Mouse (Mus musculus) liver, embryonic 13.5 days (tissue): ENCODE measurements around the gene Ccdc9b. TPM values are rescaled to one million over a fixed set of nuclear protein-coding genes. Genes with fewer than 3 reads are reported as not detected.

Experiments
- ATAC-seq: fragments of 200-750 bp; cut with Nextera tagmentation; 2 replicates; pipeline ENCODE4 v1.8.0; 2017; ENCODE audit warnings: low read depth, mild to moderate bottlenecking, moderate number of reproducible peaks, moderate library complexity
- DNase-seq: peaks from one replicate; pipeline ENCODE4 v3.0.0; 2022
- H3K27ac ChIP-seq: fragments of 300-500 bp; sonication (generic); 2 replicates; pipeline ENCODE4 v1.5.1; 2015; ENCODE audit warnings: moderate library complexity, mild to moderate bottlenecking, inconsistent platforms
- H3K27me3 ChIP-seq: fragments of 300-500 bp; sonication (generic); 2 replicates; pipeline ENCODE4 v1.6.1; 2015; ENCODE audit warnings: mild to moderate bottlenecking, inconsistent platforms
- H3K36me3 ChIP-seq: fragments of 300-500 bp; sonication (generic); 2 replicates; pipeline ENCODE4 v1.6.1; 2015; ENCODE audit warnings: mild to moderate bottlenecking, inconsistent platforms
- H3K4me1 ChIP-seq: fragments of 300-500 bp; sonication (generic); replicated peaks from 2 replicates; pipeline ENCODE4 v1.6.1; 2015; ENCODE audit warnings: inconsistent platforms
- H3K4me2 ChIP-seq: fragments of 300-500 bp; sonication (generic); 2 replicates; pipeline ENCODE4 v1.6.1; 2015; ENCODE audit warnings: inconsistent platforms, mild to moderate bottlenecking, moderate library complexity
- H3K4me3 ChIP-seq: fragments of 300-500 bp; sonication (generic); replicated peaks from 2 replicates; pipeline ENCODE4 v1.5.1; 2015; ENCODE audit warnings: mild to moderate bottlenecking, inconsistent platforms
- H3K9ac ChIP-seq: fragments of 300-500 bp; sonication (generic); 2 replicates; pipeline ENCODE4 v1.6.1; 2015; ENCODE audit warnings: mild to moderate bottlenecking, inconsistent platforms
- H3K9me3 ChIP-seq: fragments of 300-500 bp; sonication (generic); replicated peaks from 2 replicates; pipeline ENCODE4 v1.6.1; 2016; ENCODE audit warnings: inconsistent platforms
- WGBS: fragments of 180-500 bp; shearing (Covaris S2); methylation state at CpG from one replicate; pipeline ENCODE4 v1.1.7; 2015; ENCODE audit not compliant: insufficient replicate concordance; 5-methylcytosine and 5-hydroxymethylcytosine counted together
- polyA plus RNA-seq: library from polyadenylated mRNA; unstranded; fragments of >200 nt; fragmentation: Nextera tagmentation; extraction: Ambion mirVana; gene quantifications from 2 replicates; pipeline ENCODE4 v1.2.1, GENCODE M21; 2015

The Ccdc9b gene
- polyA plus RNA-seq, 1 experiment from 2014 or later, result 0.20 TPM

DNA sequence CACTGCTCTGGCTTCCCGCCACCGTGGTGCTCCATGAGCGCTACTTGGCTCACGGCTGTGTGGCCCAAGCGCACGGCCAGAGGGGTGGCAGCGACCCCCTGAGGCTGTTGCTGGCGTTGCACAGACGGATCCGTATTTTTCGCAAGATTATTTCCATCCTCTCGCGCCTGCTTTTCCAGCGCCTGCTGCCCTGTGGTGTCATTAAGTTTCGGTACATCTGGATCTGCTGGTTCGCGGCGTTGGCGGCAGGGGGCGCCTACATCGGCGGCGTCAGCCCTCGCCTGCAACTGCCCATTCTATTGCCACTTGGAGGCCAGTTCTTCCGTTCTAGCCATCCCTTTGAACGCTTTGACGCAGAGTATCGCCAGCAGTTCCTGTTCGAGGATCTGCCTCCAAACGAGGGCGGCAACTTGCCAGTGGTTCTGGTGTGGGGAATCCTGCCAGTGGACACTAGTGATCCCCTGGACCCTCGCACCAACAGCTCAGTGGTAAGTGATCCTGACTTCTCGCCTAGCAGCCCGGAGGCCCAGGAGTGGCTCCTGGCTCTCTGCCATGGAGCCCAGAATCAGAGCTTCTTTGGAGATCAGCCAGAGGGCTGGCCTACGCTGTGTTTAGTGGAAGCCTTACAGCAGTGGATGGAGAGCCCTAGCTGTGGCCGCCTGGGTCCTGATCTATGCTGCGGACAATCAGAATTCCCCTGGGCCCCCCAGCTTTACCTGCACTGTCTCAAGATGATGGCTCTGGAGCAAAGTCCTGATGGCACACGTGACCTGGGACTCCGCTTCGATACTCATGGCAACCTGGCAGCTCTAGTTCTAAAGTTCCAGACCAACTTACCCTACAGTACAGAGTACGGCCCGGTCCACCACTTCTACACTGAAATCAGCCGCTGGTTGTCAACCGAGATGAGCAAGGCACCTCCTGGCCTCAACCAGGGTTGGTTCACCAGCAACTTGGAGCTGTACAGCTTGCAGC, 28.4 kb upstream of the Ccdc9b start:
- WGBS, result 31% methylated on average over 44 of the region's 44 CpGs
- peaks cover 59% of the 10 kb centered on the region for H3K4me1 ChIP-seq

DNA sequence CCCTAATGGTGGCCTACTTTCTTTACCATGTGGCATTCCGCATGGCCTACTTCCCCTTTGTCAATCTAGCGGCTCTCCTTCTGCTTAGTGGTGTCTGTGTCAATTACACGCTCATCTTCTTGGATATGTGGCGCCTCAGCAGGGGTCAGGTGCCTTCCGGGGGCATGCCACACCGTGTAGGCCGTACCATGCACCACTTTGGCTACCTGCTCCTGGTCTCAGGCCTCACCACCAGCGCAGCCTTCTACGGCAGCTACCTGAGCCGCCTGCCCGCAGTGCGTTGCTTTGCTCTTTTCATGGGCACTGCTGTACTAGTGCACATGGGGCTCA, 27.7 kb upstream of the Ccdc9b start:
- no peak overlapping the region for H3K27ac ChIP-seq
- H3K9ac ChIP-seq, result peak overlapping the region; percentile 56
- H3K4me3 ChIP-seq, result peak overlapping the region; percentile 31
- peaks cover 21% of the 10 kb centered on the region for H3K27me3 ChIP-seq
- 54% methylated on average over 12 of the region's 12 CpGs for WGBS
- DNase-seq (no peak), ATAC-seq (no peak; the same call in 1 of the 2 replicates)
- H3K4me2 ChIP-seq, result peak overlapping the region; percentile 54
- H3K9me3 ChIP-seq, result no peaks in the 10 kb centered on the region
- H3K36me3 ChIP-seq, result no peaks in the 10 kb centered on the region
- H3K4me1 ChIP-seq, result peaks cover 62% of the 10 kb centered on the region

More for the DNA sequence above, 28.4 kb upstream of the Ccdc9b start:
- Histone ChIP-seq H3K27me3 (peaks cover 15% of the 10 kb centered on the region), H3K9me3 (no peaks in the 10 kb centered on the region), H3K4me2 (peak overlapping the region; percentile 54), H3K9ac (peak overlapping the region; percentile 56), H3K4me3 (peak overlapping the region; percentile 31), H3K27ac (peak overlapping the region; percentile 73), H3K36me3 (no peaks in the 10 kb centered on the region)
- peak; percentile 27; the same call in 1 of the 2 replicates for ATAC-seq
- peak; percentile 65 for DNase-seq

DNA sequence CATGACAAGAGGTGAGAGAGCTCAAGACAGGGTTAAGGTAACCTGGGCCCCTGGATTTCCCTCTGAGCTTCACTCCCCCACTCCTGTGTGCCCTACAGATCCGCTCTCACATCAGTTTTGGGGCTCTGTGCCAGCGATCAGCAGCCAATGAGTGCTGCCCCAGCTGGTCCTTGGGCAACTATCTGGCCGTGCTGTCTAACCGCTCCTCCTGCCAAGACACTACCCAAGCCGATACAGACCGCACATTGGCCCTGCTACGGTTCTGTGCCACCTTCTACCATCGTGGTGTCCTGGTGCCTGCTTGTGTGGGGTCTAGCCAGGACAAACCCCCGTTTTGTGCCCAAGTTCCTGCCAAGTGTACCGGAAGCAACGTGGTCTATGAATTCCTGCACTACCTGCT, 27.0 kb upstream of the Ccdc9b start:
- Histone ChIP-seq H3K27me3 (peaks cover 28% of the 10 kb centered on the region), H3K27ac (no peak overlapping the region), H3K4me2 (no peak overlapping the region), H3K9me3 (no peaks in the 10 kb centered on the region), H3K9ac (no peak overlapping the region), H3K4me1 (peaks cover 62% of the 10 kb centered on the region), H3K36me3 (no peaks in the 10 kb centered on the region), H3K4me3 (no peak overlapping the region)
- no peak for ATAC-seq
- 81% methylated on average over 11 of the region's 11 CpGs for WGBS
- DNase-seq, result no peak

DNA sequence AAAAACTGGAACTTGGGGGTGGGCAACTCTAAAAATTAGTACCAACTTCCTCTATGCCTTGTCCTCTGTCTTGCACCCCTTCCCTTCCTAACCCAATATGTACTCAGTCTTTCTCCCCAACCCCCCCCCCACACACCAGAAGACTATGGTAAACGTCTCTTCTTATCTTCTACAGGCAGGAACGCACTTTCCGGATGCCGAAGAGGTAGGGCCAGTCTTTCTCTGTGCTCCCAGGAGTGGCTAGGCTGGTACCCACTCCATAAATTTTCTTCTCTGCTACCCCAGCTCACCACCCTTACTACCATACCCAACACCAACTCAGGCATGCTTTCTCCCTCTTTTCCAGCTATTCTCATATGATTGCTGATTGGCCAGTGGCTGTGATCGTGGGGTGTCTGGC, 24.1 kb upstream of the Ccdc9b start:
- Histone ChIP-seq H3K4me1 (peaks cover 41% of the 10 kb centered on the region), H3K4me2 (0 out of 2 replicates have a peak overlapping the region, but pooled peaks have one; percentile 1), H3K9ac (no peak overlapping the region), H3K27ac (no peak overlapping the region), H3K36me3 (no peaks in the 10 kb centered on the region), H3K27me3 (peaks cover 29% of the 10 kb centered on the region), H3K9me3 (no peaks in the 10 kb centered on the region), H3K4me3 (no peak overlapping the region)
- peak; percentile 57 for ATAC-seq
- 30% methylated on average over 5 of the region's 5 CpGs for WGBS
- no peak for DNase-seq

DNA sequence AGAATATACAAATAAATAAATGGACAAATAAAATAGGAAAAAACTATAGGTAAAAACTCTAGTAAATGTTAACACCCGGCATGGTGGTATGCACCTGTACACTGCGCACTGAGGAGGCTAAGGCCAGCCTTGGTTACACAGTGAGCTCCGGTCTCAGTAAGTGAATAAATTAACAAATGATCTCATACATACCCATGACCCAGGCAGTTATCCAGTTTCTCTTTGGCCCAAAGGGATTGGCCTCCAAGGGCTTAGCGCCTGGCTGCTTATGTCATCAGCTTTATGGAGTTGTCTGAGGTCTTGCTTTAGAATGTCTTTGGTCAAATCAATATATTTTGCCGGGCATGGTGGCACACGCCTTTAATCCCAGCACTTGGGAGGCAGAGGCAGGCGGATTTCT, 21.2 kb upstream of the Ccdc9b start:
- peaks cover 40% of the 10 kb centered on the region for H3K4me1 ChIP-seq
- DNase-seq (no peak), ATAC-seq (no peak)
- H3K36me3 ChIP-seq, result no peaks in the 10 kb centered on the region
- no peak overlapping the region for H3K27ac ChIP-seq
- H3K9ac ChIP-seq, result no peak overlapping the region
- H3K4me3 ChIP-seq, result no peak overlapping the region
- WGBS, result 81% methylated on average over 7 of the region's 7 CpGs
- no peaks in the 10 kb centered on the region for H3K9me3 ChIP-seq
- peaks cover 40% of the 10 kb centered on the region for H3K27me3 ChIP-seq
- H3K4me2 ChIP-seq, result no peak overlapping the region

DNA sequence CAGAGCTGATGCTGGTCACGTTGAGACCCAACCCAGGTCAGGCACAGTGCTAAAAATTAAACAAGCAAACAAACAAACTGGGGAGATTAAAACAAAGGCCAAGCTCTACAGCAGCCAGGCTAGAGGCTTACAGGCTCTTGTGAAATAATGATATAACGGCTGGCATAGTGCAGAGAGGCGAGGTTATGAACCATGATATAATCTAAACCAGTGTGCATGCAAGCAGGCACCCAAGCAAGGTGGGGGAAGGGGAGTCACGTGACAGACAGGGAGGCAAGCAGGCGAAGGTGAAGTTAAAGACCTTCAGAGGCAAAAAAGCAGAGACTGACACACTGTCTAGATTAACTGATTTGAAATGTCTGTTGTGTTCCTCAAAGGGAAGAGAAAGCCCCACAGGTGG, 20.6 kb upstream of the Ccdc9b start:
- H3K4me2 ChIP-seq, result no peak overlapping the region
- no peaks in the 10 kb centered on the region for H3K9me3 ChIP-seq
- H3K27me3 ChIP-seq, result peaks cover 41% of the 10 kb centered on the region
- 28% methylated on average over 5 of the region's 5 CpGs for WGBS
- H3K36me3 ChIP-seq, result no peaks in the 10 kb centered on the region
- no peak for ATAC-seq
- H3K4me3 ChIP-seq, result no peak overlapping the region
- H3K4me1 ChIP-seq, result peaks cover 40% of the 10 kb centered on the region
- no peak overlapping the region for H3K27ac ChIP-seq
- H3K9ac ChIP-seq, result no peak overlapping the region
- no peak for DNase-seq

DNA sequence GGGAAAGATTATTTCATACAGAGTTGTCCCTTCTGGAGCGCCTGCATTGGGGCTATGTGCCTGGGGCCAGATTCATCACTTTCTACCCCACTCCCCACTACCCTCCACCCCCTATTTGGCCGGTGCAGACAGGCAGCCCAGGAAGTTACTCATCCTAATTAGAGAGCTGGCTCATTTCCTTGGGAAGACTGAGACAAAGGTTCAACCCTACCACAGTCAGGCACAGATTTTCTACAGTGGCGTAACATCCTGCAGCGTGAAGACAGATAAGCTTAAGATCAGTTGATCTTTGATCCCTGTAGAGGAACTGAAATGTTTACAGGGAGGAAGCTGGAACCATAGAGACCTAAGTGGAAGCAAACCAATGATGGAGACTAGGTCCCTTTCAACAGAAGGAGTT, 19.8 kb upstream of the Ccdc9b start:
- Histone ChIP-seq H3K9me3 (no peaks in the 10 kb centered on the region), H3K4me2 (no peak overlapping the region), H3K4me1 (peaks cover 39% of the 10 kb centered on the region), H3K4me3 (no peak overlapping the region), H3K27ac (no peak overlapping the region), H3K9ac (no peak overlapping the region), H3K27me3 (peaks cover 49% of the 10 kb centered on the region), H3K36me3 (no peaks in the 10 kb centered on the region)
- 20% methylated on average over 4 of the region's 4 CpGs for WGBS
- ATAC-seq (no peak), DNase-seq (no peak)

DNA sequence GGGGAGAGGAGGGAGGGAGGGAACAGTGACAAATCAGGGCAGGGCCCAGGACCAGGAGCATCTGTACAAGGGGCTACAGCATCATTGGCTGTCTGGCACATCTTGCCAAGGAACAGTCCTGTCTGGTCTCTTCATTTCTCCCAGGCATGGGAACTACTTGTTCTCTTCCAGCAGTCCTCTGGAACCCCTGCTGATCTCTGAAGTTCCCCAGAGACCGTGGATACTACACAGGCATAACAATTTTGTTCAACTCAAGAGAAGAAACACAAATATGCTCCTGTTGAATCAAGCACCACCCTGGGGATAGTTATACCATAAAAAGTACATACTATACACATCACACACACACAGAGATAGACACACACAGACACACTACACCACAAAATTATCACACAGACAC, 18.7 kb upstream of the Ccdc9b start:
- ATAC-seq (no peak), DNase-seq (no peak)
- Histone ChIP-seq H3K4me3 (no peak overlapping the region), H3K27ac (no peak overlapping the region), H3K27me3 (peaks cover 49% of the 10 kb centered on the region), H3K9me3 (no peaks in the 10 kb centered on the region), H3K36me3 (no peaks in the 10 kb centered on the region), H3K9ac (no peak overlapping the region), H3K4me2 (no peak overlapping the region), H3K4me1 (peaks cover 27% of the 10 kb centered on the region)
- 50% methylated on average over 1 of the region's 1 CpGs for WGBS

DNA sequence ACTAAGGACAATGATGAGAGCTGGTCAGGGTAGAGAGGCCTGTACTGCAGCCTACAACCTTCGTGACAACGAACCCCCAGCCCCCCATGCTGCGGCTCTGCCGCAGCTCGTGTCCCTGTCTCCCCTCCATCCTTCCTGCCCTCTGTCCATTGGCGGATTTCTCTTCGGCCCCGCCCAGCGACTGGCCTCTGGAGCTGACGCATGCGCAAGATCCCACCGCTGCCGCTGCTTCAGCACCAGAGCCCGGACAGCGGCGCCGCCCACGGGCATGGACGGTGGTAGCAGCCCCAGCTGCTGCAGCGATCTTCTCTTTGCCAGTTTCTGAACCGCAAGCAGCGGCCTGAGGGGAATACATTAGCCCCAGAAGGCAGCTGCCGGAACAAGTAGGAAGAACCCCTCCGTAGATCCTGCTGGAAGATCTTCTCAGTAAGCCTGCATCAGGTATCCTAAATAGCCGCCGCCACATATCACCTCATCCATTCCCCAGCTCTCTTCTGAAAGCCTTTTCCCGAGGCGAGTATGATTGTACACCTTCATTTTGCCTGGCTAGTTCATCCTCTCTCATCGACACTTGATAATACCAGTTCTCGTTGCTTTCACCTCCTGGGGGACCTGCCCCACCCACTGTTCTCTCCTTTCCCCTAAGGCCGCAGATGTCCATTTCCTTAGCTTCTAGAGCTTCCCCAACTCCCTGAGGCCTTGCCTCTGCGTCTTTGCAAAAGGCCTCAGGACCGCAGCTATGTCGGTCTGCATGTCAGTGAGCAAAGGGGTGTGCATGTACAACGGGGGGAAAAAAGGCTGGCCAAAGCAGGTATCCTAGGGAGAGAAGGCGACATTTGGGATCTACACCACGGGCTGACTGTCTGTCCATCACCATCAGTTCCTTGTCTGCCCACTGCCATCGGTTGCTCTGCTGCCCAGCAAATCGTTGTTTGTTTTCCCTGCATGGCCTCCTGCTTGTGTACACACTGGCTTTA, 17.3 kb upstream of the Ccdc9b start, which contains the start of gene Disp2:
Gene Disp2 (plus strand): TSS at position 216 of the 977 bp plus-strand sequence.
- ATAC-seq, result peak; percentile 80
- Histone ChIP-seq H3K27me3 (peaks cover 39% of the 10 kb centered on the region), H3K4me2 (peak within 1 kb of the TSS; percentile 60), H3K27ac (no peak within 1 kb of the TSS), H3K4me1 (peaks cover 22% of the 10 kb centered on the region), H3K4me3 (peak within 1 kb of the TSS; percentile 38), H3K9me3 (no peaks in the 10 kb centered on the region), H3K9ac (no peak within 1 kb of the TSS), H3K36me3 (no peaks in the 10 kb centered on the region)
- WGBS, result 12% methylated on average over 39 of the region's 39 CpGs
- peak; percentile 75 for DNase-seq

DNA sequence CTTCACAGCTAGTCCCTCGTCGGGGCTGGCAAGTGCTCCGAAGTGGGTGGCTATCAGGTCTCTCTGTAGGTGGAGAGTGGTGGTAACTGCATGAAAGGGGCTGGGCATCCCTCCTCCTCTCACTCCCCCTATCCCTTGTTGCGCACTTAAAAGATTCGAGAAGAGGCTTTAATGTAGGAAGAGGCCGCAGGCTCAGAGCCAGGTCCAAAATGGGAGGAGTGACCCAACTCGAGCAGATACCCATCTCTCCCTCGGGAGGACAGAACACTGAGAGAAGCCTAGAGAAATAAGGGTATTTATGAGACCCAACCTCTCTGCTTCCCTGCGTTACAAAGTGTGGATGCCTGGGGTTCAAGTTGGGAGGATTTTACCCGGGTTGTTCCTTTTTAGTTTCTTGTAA, 16.6 kb upstream of the Ccdc9b start:
- H3K9ac ChIP-seq, result no peak overlapping the region
- H3K27me3 ChIP-seq, result peaks cover 33% of the 10 kb centered on the region
- H3K36me3 ChIP-seq, result no peaks in the 10 kb centered on the region
- 28% methylated on average over 10 of the region's 10 CpGs for WGBS
- peak overlapping the region; percentile 38 for H3K4me3 ChIP-seq
- no peaks in the 10 kb centered on the region for H3K9me3 ChIP-seq
- no peak overlapping the region for H3K27ac ChIP-seq
- ATAC-seq, result no peak
- peak overlapping the region; percentile 60 for H3K4me2 ChIP-seq
- H3K4me1 ChIP-seq, result peaks cover 22% of the 10 kb centered on the region
- DNase-seq, result no peak

DNA sequence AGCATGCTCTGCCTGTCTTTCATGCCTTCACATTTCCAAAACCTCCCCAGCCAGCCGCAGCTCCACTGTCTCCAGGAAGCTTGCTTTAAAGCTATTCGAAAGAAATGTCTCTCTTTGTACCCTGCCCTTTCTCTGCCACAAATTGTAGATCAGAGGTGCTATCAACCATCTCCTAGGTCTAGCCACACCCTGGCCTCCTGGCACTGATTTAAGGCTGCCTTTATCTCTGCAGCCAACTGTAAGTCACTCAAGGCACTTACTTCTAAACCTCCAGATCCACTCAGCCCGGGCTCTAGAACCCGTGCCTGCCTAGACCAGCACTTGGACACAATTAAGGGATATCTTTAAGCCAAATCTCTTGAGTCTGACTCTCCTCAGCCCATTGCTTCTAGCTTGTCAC, 16.0 kb upstream of the Ccdc9b start:
- 51% methylated on average over 4 of the region's 4 CpGs for WGBS
- no peak overlapping the region for H3K4me3 ChIP-seq
- H3K4me1 ChIP-seq, result peaks cover 22% of the 10 kb centered on the region
- H3K27ac ChIP-seq, result no peak overlapping the region
- H3K9ac ChIP-seq, result no peak overlapping the region
- peaks cover 33% of the 10 kb centered on the region for H3K27me3 ChIP-seq
- DNase-seq (no peak), ATAC-seq (no peak)
- no peaks in the 10 kb centered on the region for H3K9me3 ChIP-seq
- H3K4me2 ChIP-seq, result no peak overlapping the region
- H3K36me3 ChIP-seq, result no peaks in the 10 kb centered on the region
